Mouse (Mus musculus) E14TG2a.4 (cell line): ENCODE measurements at regions not wholly inside any gene's neighbourhood (a gene's known extent, or its start where the extent isn't known, plus 50 kb on each side); places are given as distances from the start of the nearest gene placed in this dataset.
"Not testable (repeated sequence)": the region's sequence is repeated elsewhere in the genome, so short reads cannot be mapped to it uniquely, and the experiment has no call there.

ENCODE experiments used
- H3K27me3 ChIP-seq: 2 replicates; pipeline ENCODE4 v1.6.1; 2014; ENCODE audit warnings: low read length, control low read depth; ENCODE audit not compliant: insufficient read depth
- H3K36me3 ChIP-seq: 2 replicates; pipeline ENCODE4 v1.6.1; 2014; ENCODE audit warnings: low read length, control low read depth; ENCODE audit not compliant: insufficient read depth
- H3K4me1 ChIP-seq: replicated peaks from 2 replicates; pipeline ENCODE4 v1.6.1; 2014; ENCODE audit warnings: low read depth, low read length, control low read depth
- H3K4me3 ChIP-seq: replicated peaks from 2 replicates; pipeline ENCODE4 v1.5.1; 2014; ENCODE audit warnings: mild to moderate bottlenecking, low read length
- H3K9me3 ChIP-seq: 2 replicates; pipeline ENCODE4 v1.6.1; 2014; ENCODE audit warnings: low read length, control low read depth
- CTCF ChIP-seq: conservative IDR thresholded peaks from 2 replicates; pipeline ENCODE4 v1.5.1; 2014; ENCODE audit warnings: low read length
- NANOG ChIP-seq: IDR thresholded peaks from 2 replicates; pipeline ENCODE4 v1.6.1; 2014; ENCODE audit warnings: borderline replicate concordance, low read length, mixed read lengths
- POU5F1 ChIP-seq: IDR thresholded peaks from 2 replicates; pipeline ENCODE4 v1.6.1; 2014; ENCODE audit warnings: low read length, borderline replicate concordance

DNA sequence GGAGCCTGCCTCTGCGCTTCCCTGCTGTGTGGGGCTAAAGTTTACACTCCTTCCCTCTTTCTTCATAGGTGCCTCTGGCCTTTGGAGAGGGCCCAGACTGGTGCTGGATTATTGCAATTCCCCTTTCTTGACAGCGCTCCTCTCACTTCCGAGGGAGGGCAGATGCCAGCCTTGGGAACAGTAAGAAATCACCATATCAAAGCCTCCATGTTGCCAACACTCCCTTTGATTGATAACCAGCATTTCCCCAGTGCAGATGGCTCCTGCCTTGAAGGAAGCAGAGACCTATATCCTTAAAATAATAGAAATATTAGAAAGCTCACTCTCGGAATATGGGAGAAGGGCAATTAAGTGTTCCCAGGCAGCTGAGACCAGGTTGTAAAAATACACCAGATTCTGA is 63.1 kb upstream of the Cep295 start:
- Histone ChIP-seq H3K4me3 (no peak overlapping the region), H3K4me1 (no peaks in the 10 kb centered on the region), H3K36me3 (no peaks in the 10 kb centered on the region), H3K9me3 (peaks cover 29% of the 10 kb centered on the region), H3K27me3 (no peaks in the 10 kb centered on the region)
- TF ChIP-seq NANOG (no peak), CTCF (no peak), POU5F1 (no peak)

DNA sequence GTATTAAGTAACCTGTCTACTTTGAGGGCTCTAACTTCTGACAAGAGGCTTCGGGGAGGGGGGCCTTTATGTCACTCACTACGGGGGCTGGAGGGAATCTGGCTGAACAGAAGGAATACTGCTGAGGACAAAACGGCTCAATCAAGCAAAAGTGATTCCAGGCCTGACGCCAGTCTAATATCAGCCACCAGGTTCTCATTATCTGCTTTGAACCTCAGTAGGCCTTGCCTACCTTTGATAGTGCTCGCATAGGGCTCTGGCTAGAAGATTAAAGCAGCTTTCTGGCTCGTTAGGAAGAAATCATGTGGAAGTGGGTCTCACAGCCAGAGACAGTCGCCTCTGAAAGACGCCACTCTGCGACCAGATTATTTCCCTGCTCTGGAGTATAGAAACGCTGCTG is 64.3 kb upstream of the Cep295 start:
- Histone ChIP-seq H3K36me3 (no peaks in the 10 kb centered on the region), H3K9me3 (peaks cover 22% of the 10 kb centered on the region), H3K27me3 (no peaks in the 10 kb centered on the region), H3K4me3 (no peak overlapping the region), H3K4me1 (no peaks in the 10 kb centered on the region)
- no peak for TF ChIP-seq CTCF

DNA sequence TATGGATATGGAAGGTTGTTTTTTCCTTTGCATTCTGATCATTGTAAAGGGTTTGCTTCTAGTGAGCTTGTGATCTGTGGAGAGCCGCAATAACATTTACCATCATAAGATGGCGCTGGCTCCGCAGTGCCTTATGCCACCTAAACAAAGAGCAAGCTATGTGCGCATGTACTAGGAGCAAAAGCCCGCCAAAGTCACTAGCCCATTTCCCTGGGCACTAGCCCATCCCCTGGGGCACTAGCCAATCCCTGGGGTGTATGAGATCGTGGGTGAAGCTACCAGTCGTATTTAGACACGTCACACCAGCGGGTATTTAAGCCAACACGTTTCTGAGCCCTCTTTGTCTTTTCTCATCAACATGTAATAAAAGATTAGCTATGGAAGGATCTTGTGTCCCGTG is 59.0 kb upstream of the Smco4 start:
- H3K36me3 ChIP-seq, H3K4me3 ChIP-seq, H3K9me3 ChIP-seq, H3K27me3 ChIP-seq: not testable (repeated sequence)
- peak; percentile 39 for TF ChIP-seq CTCF
- peaks cover 22% of the 10 kb centered on the region for H3K4me1 ChIP-seq

DNA sequence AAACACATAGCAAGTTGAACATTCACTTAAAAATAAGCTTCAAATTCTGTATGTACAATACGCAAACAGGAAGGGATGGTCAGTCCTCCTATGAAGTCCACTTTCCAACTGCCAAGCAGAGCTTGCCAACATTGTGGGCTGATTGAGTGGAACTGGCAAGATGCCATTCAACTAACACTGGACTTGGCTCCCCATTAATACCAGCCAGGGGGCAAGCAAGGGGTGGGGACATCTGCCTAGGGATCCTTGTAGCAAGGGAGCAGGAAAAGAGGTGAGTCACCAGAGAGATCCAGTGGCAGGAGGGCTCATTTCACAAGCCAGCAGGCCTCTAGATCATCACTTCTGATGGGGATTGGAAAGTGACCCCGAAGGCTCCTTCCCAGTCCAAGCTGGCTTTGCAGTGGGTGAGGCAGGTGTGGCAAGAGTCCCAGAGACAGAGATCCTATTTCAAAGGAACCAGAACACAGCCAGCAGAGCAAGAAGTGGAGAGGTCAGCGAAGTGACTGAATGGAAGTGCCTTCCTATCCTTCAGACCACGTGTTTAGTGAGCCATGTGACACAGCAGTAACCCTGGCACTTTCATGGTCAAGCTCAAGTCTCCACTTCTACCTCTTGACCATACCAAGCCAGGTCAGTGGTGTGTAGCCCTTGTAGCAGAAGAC is 53.8 kb upstream of the Smco4 start:
- Histone ChIP-seq H3K27me3 (no peaks in the 10 kb centered on the region), H3K4me1 (no peaks in the 10 kb centered on the region), H3K36me3 (no peaks in the 10 kb centered on the region), H3K9me3 (no peaks in the 10 kb centered on the region), H3K4me3 (no peak overlapping the region)
- TF ChIP-seq POU5F1: no peak
- no peak for TF ChIP-seq CTCF
- TF ChIP-seq NANOG: no peak

DNA sequence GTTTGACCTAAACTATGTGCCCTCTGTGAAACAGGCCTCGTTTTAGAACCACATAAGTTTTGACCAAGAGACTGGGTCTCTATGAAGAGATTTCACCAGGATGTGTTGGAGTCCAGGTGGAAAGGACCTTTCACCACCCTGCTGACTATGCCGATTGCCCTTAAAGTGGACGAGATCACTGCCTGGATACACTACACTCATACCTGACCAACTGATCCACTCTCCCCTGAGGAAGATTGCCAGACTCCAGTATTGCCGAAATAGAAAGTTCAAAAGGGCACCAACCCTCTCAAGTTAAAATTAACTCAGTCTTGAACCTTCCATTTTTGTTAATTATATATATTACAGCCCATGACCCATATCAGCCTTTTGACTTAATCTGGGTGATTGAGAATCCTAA is 51.1 kb upstream of the Smco4 start:
- Histone ChIP-seq H3K36me3 (no peaks in the 10 kb centered on the region), H3K4me1 (no peaks in the 10 kb centered on the region), H3K27me3 (no peaks in the 10 kb centered on the region), H3K4me3 (no peak overlapping the region), H3K9me3 (no peaks in the 10 kb centered on the region)
- TF ChIP-seq NANOG: no peak
